Mouse (Mus musculus) inflammation-experienced regulatory T-cells, adult 6 months (primary cell): ENCODE measurements around the gene 6030468B19Rik. TPM values are rescaled to one million over a fixed set of nuclear protein-coding genes. Genes with fewer than 3 reads are reported as not detected.
A peak's percentile ranks its signal among the peaks of the same experiment; 100 is the strongest.
"Not testable (repeated sequence)": the region's sequence is repeated elsewhere in the genome, so short reads cannot be mapped to it uniquely, and the experiment has no call there.

Experiments used
- ATAC-seq: one replicate; pipeline ENCODE4 v1.8.0; 2017
- polyA plus RNA-seq, 3 experiments: library from polyadenylated mRNA; unstranded; fragments of 100-300 nt; shearing (Covaris generic); gene quantifications; one replicate each; pipeline ENCODE4 v1.2.1; 2017

6030468B19Rik gene
- polyA plus RNA-seq, 3 experiments from 2014 or later: 0.57 to 1.3 (median 1.3) TPM

DNA sequence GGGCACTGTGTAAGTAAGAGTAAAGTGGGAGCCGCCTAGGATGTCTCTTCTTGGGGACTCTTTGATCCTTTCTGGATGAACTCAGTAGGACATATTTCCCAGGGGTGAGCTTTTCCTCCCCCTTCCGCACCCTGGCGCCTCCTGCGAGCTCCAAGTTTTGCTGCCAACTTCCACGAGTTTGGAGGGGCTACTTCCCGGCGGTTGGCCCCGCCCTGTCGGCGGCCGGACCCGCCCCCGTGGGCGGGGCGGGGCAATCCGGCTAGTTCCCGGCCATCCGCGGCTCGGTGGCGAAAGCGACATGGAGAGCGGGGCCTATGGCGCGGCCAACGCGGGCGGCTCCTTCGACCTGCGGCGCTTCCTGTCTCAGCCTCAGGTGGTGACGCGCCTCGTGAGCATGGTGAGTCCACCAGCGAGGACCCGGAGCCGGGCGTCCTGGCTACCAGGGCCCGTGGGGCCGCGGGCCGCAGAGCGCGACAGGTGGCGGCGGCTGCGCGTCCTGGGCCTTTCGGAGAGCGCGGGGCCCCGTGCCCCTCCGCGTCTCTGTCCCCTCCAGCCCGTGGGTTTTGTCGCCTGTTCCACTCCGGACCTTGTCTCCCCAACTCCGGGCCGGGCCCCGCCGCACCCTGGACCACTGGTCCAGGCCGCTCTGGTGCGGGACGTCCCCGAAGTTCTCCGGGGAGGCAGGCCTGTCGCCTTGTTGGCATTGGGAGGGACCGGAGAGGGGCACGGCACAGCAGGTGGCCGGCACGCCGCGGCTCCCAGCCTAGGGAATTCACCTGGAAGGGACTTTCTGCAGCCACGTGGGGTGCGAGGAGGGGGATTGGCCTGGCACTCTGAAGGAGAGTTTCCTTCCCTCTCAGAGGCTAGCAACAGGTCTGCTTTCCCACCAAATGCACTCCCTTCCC, 12.2 kb downstream of the 6030468B19Rik start, which contains the start of the genes Gm20708 and Syngr2:
Gene Gm20708 (plus strand): TSS at position 262 of the 905 bp plus-strand sequence.
Gene Syngr2 (plus strand): TSS at position 262 of the 905 bp plus-strand sequence.
- ATAC-seq: peak; percentile 44

GRCm38 (mm10) chr11:117810401-117811046, 13.1 kb downstream of the 6030468B19Rik start:
- ATAC-seq: peak; percentile 78

DNA sequence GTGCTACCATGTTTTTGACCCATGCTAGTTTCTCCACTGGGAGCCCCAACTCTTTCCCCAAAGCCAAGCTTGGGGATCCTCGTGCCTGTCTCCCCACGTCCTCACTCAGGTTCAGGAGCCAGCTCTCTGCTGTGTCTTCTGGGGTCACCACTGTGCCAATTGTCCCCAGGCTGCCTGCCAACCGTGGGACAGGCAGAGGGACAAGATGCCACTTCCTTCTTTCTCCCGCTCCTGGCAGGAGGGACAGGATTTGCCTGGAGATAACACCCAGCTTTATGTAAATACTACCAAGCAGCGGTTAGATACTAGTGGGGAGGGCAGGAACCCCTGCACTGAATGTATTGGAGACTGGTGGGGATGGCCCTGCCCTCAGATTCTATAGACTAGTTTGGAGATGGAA, 16.4 kb downstream of the 6030468B19Rik start:
- ATAC-seq: no peak

DNA sequence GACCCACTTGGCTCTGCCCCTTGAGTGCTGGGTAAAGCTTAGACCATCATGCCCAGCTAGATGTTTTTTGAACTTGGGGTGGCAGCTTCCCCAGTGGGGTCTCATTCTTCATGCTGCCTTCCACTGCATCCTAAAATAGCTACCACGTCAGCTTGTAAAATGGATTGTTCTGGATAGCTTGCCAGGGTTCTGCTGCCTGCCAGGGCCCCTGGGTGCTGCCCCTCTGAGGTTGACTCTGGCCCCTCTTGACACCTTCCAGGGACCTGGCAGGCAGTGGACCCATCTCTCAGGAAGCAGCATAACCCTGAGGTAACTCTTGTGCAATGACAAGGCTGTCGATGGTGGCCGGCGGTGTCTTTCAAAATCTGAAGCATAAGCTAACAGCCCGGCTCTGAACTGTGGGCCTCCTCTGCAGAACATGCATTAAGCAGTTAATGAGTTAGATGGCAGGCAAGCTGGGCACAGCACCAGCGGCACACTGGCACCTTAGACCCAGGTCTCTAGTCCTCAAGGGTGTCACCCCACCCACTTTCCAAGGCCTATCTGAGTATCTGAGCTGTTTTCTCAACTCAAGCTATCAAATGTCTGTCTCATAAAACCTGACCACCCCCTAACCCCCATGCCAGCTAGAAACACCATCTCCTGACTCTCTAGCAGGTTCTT, 17.4 kb downstream of the 6030468B19Rik start:
- ATAC-seq: no peak

- ATAC-seq: not testable (repeated sequence)
Observed at GRCm38 (mm10) chr11:117815850-117816249, 18.4 kb downstream of the 6030468B19Rik start.

DNA sequence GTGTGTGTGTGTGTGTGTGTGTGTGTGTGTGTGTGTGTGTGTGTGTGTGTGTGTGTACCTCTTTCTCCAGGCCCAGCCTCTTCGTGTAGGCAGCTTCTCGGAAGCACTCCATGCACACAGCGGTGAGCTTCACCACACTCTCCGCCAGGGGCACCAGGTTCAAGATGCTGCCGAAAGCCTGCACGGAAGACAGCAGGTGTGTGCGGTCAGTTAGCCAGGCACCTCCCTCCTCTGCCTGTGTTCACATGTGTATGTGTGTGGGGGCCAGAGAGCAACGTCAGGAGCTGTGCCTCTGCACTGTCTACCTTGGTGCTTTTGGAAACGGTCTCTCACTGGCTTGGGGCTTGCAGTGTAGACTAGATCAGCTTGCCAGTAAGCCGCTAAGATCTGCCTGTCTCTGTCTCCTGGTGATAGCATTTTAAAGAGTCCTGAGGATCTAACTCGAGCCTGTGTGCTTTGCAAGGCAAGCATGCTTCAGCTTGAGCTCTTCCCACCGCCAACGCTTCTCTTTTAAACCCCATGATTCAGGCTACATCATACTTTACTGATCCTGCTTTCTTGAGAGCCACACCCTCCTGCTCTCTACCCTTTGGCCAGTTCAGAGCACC, 19.0 kb downstream of the 6030468B19Rik start:
- peak; percentile 48 for ATAC-seq

DNA sequence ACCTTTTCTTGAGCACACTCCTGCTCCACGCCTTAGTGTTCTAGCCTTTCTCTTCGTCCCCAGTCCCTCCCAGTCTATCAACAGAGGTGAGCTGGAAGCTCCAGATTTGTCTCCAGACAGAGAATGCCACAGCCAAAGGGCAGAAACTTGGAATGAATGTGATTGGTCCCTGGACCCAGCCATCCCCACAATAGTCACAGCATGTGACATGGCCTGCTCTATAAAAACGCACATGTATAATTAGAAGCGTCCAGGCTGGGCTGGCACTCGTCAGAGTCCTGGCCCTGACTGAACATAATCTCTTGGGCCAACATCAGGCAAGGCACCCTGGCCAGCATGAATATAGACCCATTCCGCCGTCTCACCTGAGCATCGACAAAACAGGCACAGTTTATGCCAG, 21.6 kb downstream of the 6030468B19Rik start:
- no peak for ATAC-seq

- ATAC-seq: no peak
Observed at GRCm38 (mm10) chr11:117820173-117820572, 22.7 kb downstream of the 6030468B19Rik start.

- ATAC-seq: no peak
Observed at GRCm38 (mm10) chr11:117821868-117822267, 24.4 kb downstream of the 6030468B19Rik start.

DNA sequence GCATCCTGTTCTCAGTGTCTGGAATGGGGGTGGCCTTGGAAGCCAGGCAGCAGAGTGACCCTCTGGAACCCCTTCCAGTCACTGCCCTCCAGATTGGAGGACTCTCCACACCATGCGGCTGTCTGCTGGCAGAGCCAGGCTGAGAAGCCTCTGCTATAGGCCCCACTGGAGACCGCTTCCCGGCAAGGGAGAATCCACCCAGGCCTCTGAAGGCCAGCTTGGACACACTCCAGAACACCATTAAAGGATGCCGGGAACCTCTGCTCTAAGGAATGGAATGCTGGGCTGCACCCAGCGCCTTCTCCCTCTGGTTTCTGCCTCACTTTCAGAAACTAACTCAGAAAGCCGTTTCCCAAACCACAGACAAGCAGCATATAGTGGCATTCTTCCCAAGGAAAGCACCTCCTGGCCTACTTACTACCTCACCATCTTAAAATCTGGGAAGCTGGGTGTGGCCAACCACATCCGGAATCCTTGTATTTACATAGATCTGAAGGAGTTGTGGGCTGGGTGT, 25.3 kb downstream of the 6030468B19Rik start:
- no peak for ATAC-seq

DNA sequence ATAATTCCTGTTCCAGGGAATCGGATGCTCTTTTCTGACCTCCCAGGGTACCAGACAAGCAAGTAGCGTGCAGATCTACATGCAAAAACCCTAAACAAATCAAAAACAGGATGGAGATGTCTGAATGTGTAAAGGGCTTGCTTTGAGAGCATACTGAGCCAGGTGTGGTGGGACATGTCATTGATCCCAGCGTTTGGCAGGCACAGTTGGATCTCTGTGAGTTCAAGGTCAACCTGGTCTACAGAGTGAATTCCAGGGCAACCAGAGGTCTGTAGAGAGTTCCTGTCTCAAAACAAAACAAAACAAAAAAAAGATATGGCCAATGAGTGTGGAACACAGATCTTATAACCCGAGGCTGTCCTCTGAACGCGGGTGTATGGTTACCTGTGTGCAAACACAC, 26.0 kb downstream of the 6030468B19Rik start:
- ATAC-seq: no peak

DNA sequence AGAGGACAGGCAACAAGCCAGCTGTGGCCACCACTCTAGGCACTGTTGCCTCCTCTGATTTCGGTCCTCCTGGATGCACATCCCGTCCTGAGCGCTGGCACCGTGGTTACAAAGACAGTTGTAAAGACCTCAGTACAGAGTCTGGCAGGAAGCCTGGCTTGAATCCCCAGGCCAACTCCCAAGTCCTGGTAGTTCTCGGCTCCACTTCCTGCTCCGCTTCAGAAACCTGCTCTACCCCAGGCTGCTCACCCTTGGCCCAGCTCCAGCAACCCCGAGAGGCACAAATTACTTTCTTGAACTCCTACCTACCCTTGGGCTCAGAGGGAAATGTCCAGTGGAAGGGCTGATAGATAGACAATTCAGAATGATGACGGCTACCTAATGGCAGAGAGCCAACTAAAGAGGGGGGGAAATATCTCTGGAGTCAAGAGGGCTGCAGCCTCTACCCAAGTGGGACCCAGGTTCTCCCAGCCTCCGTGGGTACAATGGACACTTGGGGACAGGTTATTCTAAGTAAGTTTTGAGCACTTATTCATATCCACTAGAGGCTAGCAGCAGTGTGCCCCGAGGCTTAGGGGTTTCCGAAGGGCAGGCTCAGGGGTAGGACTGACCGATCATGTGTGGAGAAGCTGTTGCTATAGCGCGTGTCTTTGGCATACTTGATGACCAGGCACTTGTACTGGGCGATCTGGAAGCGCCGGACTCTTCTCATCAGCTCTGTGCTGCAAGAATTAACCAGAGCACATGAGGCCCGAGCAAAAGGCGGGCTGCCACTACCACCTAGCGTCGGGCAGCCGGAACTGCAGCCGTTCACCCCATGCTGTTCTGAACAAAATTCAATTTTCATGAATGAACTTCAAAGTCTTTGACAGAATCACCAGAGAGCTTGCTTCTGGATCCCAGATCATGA, 26.9 kb downstream of the 6030468B19Rik start:
- ATAC-seq: no peak

GRCm38 (mm10) chr11:117825333-117826101, 28.1 kb downstream of the 6030468B19Rik start, which contains the start of the genes Afmid and Tk1:
TSS of gene Afmid (plus strand) at chr11:117825924.
TSS of gene Tk1 (minus strand) at chr11:117826092.
- ATAC-seq: peak; percentile 38

DNA sequence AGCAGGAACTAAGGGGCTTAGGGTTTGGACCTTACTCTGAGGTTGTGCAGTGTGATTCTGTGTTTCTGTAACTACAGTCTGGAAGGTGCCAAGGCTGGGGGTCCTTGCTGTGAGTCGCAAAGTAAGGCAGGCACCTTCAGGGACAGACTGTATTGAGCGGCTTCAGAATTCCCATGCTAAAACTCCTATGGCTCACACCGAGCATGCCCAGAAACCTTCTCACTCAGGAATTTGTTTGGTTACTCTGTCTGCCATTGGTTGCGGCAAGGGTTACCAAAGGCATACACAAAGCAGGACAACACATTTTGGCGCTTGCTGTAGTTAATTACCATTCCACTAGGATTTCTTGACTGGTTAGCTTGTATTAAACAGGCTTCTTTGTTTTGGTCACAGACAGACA, 28.7 kb downstream of the 6030468B19Rik start:
- no peak for ATAC-seq

DNA sequence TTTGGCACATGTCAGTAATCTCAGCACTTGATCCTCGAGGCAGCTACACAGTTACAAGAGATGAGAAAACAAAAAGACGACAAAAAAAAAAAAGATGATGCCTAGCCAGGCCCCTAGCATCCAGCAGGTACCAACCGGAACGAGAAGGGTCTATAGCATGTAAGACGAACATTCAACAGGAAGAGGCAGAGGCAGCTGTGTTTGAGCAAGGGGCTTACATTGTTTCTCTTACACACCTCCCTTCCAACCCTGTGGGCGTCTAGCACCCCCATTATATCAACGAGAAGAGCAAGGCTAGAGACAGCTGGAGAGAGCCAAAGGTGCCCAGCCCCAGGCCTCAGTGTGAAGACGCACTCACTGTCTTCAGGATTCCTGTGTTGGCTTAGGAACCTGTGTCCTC, 29.5 kb downstream of the 6030468B19Rik start:
- no peak for ATAC-seq

GRCm38 (mm10) chr11:117827386-117827785, 29.9 kb downstream of the 6030468B19Rik start:
- ATAC-seq: no peak

DNA sequence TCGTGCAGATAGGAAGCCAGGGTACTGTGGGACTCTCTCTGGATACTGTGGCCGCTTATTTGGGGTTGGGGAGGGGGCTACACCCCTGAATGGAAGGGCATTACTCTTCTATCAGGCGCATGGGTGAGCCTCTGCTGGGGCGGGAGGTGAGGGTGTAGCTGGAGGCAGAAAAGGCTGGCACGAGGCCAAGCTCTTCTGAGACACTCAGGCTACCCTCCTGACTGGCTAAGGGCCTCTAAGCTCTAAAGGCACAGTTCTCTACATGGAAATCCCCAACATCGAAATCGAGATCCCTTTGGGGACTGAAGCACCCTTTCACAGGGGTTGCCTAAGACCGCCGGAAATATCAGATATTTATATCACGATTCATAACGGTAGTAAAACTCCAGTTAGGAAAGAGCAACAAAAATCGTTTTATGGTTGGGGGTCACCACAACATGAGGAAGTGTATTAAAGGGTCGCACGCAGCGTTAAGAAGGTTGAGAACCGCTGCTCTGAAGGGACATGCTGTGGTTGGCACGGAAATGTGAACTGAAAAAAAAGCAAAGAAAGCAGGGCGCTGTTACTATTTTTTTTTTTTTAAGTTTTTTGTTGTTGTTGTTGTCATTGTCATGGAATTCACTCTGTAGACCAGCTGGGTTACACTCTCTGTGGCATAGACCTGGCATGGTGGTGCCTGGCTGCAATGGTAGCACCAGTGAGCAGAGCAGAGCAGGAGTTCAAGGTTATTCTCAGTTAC, 30.9 kb downstream of the 6030468B19Rik start:
- peak; percentile 49 for ATAC-seq

DNA sequence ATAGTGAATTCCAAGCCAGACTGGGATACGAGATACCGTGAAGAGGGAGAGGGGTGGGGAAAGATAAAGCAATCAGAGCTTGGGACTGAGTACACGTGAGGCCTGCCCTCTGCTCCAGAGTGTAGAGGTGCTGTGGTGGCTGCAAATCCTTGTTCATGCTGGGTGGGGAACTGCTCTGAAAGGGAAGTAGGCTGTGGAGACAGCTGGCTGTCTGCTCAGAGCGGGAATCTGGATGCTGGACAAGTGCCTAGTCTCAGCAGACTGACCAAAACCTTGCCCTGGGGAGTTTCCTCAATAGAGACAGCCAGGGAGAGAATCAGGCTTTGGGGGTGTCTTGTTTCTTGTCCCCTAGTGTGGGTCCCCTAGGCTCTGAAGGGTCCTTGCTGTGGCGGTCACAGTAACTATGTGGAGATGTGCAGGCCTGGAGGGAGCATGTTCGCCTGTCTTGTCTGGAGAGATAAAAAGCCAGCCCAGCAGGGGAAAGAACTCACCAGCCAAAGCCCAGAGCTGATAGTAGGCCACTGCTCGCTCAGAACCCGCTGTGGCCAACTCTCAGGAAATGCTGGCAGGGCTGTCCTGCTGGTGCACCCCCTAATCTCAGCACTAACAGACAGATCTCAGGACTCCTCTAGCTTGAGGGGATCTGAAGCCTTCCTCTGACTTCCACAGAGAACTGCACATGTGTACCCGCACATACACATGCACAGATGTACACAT, 31.6 kb downstream of the 6030468B19Rik start:
- ATAC-seq: no peak

DNA sequence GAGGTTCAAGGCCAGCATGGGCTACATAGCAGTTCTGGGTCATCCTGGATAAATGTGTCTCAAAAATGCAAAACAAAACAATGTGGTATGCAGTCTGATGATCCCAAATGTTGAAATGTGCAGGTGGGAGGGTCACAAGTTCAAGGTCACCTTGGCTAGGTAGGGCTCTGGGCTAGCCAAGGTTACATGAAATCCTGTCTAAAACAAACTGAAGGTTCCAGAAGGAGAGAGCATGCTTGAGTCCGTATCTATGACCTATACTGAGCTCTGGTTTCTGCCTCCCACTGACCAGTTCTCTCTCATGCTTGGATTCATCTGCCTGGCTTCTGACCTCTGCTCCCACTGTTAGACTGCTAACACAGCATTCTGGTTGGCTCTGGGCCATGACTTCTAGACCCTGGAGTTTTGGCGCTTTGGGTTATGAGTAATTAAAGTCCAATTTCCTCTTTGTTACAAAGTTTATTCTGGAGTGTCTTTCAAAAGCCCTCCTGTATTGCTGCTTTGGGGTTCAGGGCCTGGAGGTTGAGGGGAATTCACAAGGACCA, 32.3 kb downstream of the 6030468B19Rik start:
- no peak for ATAC-seq
